Mouse (Mus musculus) midbrain, postnatal 0 days (tissue): Measurements from ENCODE around the gene Prss46. TPM values are rescaled to one million over a fixed set of nuclear protein-coding genes. Genes with fewer than 3 reads are reported as not detected.
A peak's percentile ranks its signal among the peaks of the same experiment; 100 is the strongest.

ENCODE experiments used
- ATAC-seq: fragments of 200-750 bp; cut with Nextera tagmentation; 2 replicates; pipeline ENCODE4 v1.8.0; 2017; ENCODE audit warnings: moderate number of reproducible peaks, mild to moderate bottlenecking, moderate TSS enrichment, moderate library complexity; ENCODE audit not compliant: low FRiP score
- DNase-seq: peaks from one replicate; pipeline ENCODE4 v3.0.0-alpha.2; 2015; ENCODE audit warnings: low spot score
- H3K27ac ChIP-seq: fragments of 300-500 bp; sonication (generic); 2 replicates; pipeline ENCODE4 v1.5.1; 2014; ENCODE audit warnings: low read depth, mild to moderate bottlenecking, low read length, mixed read lengths
- H3K27me3 ChIP-seq: fragments of 300-500 bp; sonication (generic); 2 replicates; pipeline ENCODE4 v1.6.1; 2014; ENCODE audit warnings: low read length, control low read depth, mixed read lengths; ENCODE audit not compliant: insufficient read depth
- H3K36me3 ChIP-seq: fragments of 300-500 bp; sonication (generic); 2 replicates; pipeline ENCODE4 v1.6.1; 2014; ENCODE audit warnings: low read length, control low read depth, mixed read lengths; ENCODE audit not compliant: insufficient read depth
- H3K4me1 ChIP-seq: fragments of 300-500 bp; sonication (generic); 2 replicates; pipeline ENCODE4 v1.6.1; 2014; ENCODE audit warnings: mild to moderate bottlenecking, control low read depth, antibody characterized with exemption, low read length, mixed read lengths; ENCODE audit not compliant: insufficient read depth
- H3K4me2 ChIP-seq: fragments of 300-500 bp; sonication (generic); 2 replicates; pipeline ENCODE4 v1.6.1; 2014; ENCODE audit warnings: low read depth, mild to moderate bottlenecking, low read length, mixed read lengths; ENCODE audit not compliant: poor library complexity, severe bottlenecking
- H3K4me3 ChIP-seq: fragments of 300-500 bp; sonication (generic); 2 replicates; pipeline ENCODE4 v1.5.1; 2014; ENCODE audit warnings: low read depth, mild to moderate bottlenecking, low read length, moderate library complexity
- H3K9ac ChIP-seq: fragments of 300-500 bp; sonication (generic); replicated peaks from 2 replicates; pipeline ENCODE4 v1.6.1; 2014; ENCODE audit warnings: mild to moderate bottlenecking, low read length, moderate library complexity, mixed read lengths; ENCODE audit not compliant: poor library complexity, severe bottlenecking
- H3K9me3 ChIP-seq: fragments of 300-500 bp; sonication (generic); 2 replicates; pipeline ENCODE4 v1.6.1; 2016; ENCODE audit warnings: low read length, control low read depth
- CTCF ChIP-seq: IDR thresholded peaks from 2 replicates; pipeline ENCODE4 v1.5.1; 2016; ENCODE audit warnings: antibody characterized with exemption, mild to moderate bottlenecking
- WGBS: fragments of 180-500 bp; shearing (Covaris S2); extraction: QIAGEN DNeasy Blood & Tissue Kit; methylation state at CpG from one replicate; pipeline ENCODE4 v1.1.7; 2014; 5-methylcytosine and 5-hydroxymethylcytosine counted together
- polyA plus RNA-seq: library from polyadenylated mRNA; unstranded; fragments of >200 nt; fragmentation: Nextera tagmentation; extraction: Ambion mirVana; gene quantifications from 2 replicates; pipeline ENCODE4 v1.2.1, GENCODE M21; 2015
- total RNA-seq: library from RNA; depleted of rRNA; stranded (reverse); fragments of >200 nt; gene quantifications from 2 replicates; pipeline ENCODE4 v1.2.3, GENCODE M21; 2014; rRNA removed

Prss46 gene
- total and polyA plus RNA-seq, 2 experiments from 2014 or later = 0.12 TPM; not detected in 1

DNA sequence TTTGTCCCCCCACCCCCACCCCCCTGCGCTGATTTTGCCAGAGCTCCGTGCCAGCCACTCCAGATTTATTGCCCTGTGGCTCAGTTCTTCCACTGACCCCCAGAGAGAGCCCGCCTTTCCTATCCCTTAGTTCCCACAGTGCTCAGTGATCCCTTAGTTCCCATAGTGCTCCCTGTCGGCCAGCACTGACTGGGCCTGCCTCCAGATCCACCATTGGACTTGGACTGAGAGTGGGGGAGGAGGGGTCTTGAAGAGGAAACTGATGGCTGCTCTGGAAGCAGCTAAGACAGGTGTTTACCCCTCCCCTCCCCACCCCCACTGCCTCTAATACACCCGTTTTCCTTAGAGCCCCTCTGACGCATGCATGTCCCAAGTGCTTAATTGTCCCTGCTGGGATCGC, 51.7 kb downstream of the Prss46 start:
- TF ChIP-seq CTCF = no peak
- H3K9ac ChIP-seq = no peak overlapping the region
- WGBS = 18% methylated on average over 7 of the region's 7 CpGs
- ATAC-seq (no peak), DNase-seq (no peak)
- no peaks in the 10 kb centered on the region for H3K4me1 ChIP-seq
- H3K27me3 ChIP-seq = no peaks in the 10 kb centered on the region
- H3K27ac ChIP-seq = no peak overlapping the region
- no peak overlapping the region for H3K4me3 ChIP-seq
- no peak overlapping the region for H3K4me2 ChIP-seq
- H3K9me3 ChIP-seq = no peaks in the 10 kb centered on the region
- H3K36me3 ChIP-seq = no peaks in the 10 kb centered on the region

DNA sequence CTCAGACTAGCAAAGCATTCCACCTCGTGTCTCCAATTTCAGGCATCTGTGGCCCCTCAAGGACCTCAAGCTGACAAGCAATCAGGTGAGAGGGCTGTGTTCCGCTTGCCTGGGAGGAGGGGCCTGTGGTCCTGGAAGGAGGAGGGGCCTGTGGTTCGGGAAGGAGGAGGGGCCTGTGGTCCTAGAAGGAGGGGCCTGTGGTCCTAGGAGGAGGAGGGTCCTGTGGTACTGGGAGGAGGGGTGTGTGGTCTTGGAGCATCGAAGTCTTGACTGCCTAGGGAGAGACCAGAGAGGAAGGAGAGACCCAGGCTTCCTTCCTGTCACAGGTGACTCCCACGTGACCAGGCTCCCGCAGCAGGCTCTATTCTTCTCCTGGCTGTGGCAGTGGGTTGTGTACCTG, 52.3 kb downstream of the Prss46 start:
- Histone ChIP-seq H3K4me3 (no peak overlapping the region), H3K27me3 (no peaks in the 10 kb centered on the region), H3K36me3 (no peaks in the 10 kb centered on the region), H3K4me2 (no peak overlapping the region), H3K27ac (no peak overlapping the region), H3K9me3 (no peaks in the 10 kb centered on the region), H3K4me1 (no peaks in the 10 kb centered on the region), H3K9ac (no peak overlapping the region)
- DNase-seq (no peak), ATAC-seq (peak; percentile 35; the same call in 1 of the 2 replicates)
- 9% methylated on average over 5 of the region's 6 CpGs for WGBS
- TF ChIP-seq CTCF = no peak

DNA sequence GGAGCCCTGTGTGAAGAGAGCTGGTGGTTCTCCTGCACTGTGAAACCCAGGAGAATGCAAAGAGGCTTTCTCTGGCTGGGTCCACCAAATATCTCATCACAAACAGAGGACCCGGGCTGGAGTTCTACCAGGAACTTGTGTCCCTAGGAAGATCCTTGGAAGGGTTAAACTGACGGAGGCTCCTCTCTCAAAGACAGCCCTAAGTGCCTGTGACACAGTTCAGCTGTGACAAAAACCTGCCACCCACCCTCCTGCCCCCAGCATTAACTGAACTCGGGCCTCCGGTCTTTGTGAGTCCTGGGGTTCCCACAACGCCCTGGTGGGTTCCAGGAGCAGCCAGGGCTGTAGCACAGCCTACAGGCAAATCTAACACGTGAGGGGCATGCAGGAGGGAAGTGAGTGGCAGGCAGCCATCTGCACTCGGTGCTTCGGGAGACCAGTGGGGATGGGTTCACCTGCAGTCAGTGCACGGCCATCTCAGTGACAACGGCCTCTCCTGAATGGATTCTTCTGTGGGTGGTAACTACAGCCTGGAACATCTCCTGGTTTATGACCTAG, 55.2 kb downstream of the Prss46 start:
- ATAC-seq (no peak), DNase-seq (no peak)
- Histone ChIP-seq H3K27ac (no peak overlapping the region), H3K4me3 (no peak overlapping the region), H3K4me2 (no peak overlapping the region), H3K9ac (no peak overlapping the region), H3K27me3 (no peaks in the 10 kb centered on the region), H3K9me3 (no peaks in the 10 kb centered on the region), H3K36me3 (no peaks in the 10 kb centered on the region), H3K4me1 (no peaks in the 10 kb centered on the region)
- WGBS = 59% methylated on average over 10 of the region's 10 CpGs
- no peak for TF ChIP-seq CTCF

DNA sequence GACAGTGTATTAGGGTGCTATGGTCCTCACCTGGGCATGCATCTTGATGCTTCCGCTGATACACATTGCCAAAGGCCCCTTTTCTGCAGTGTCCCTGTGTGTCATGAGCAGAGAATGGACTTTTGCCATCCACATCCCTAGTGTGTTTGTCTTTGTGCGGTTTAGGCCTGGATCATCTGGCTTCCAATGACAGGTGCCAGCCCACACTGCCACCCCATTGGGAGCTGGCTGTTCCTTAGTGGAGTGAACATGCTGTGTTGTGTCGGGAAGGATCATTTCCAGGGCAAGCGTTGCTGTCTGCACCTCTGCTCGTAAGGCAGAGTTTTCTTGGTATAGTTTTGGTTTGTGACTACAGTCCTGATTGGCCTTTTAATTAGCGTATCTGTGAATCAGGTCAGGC, 56.9 kb downstream of the Prss46 start:
- ATAC-seq = no peak
- Histone ChIP-seq H3K9ac (no peak overlapping the region), H3K36me3 (no peaks in the 10 kb centered on the region), H3K27ac (no peak overlapping the region), H3K9me3 (no peaks in the 10 kb centered on the region), H3K27me3 (no peaks in the 10 kb centered on the region), H3K4me2 (no peak overlapping the region), H3K4me1 (no peaks in the 10 kb centered on the region), H3K4me3 (no peak overlapping the region)
- TF ChIP-seq CTCF = no peak
- DNase-seq = peak; percentile 21
- 90% methylated on average over 6 of the region's 6 CpGs for WGBS

DNA sequence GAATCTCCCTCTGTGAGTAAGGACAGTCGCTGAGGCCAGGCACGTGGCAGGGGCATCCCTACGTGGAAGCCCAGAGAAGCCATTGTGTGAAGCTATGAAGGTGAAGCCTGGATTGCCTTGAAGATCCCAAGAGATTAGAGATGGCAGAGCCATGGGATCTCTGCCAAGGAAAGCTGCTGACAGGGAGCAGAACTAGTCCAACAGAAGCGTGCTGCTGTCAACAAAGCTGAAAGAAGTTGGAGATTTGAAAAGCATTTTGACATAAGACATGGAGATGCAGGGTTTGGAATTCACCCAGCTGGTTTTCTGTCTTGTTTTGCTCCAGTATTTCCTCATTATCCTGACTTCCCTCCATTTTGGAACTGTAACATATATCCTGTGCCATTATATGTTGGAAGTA, 58.0 kb downstream of the Prss46 start:
- Histone ChIP-seq H3K27ac (no peak overlapping the region), H3K4me2 (no peak overlapping the region), H3K4me3 (no peak overlapping the region), H3K36me3 (no peaks in the 10 kb centered on the region), H3K9me3 (no peaks in the 10 kb centered on the region), H3K4me1 (no peaks in the 10 kb centered on the region), H3K9ac (no peak overlapping the region), H3K27me3 (no peaks in the 10 kb centered on the region)
- WGBS = 66% methylated on average over 4 of the region's 4 CpGs
- ATAC-seq (no peak), DNase-seq (peak; percentile 21)
- no peak for TF ChIP-seq CTCF

Other genes starting within 250 kb of the Prss46 start
- 20.9 and 23.2 TPM in 2 replicates for gene Nradd, start 220.1 kb upstream of the Prss46 start, total RNA-seq
- 17.4 and 20.6 TPM in 2 replicates for gene Nradd, start 220.1 kb upstream of the Prss46 start, polyA plus RNA-seq
- gene Nbeal2, start 190.3 kb upstream of the Prss46 start, total RNA-seq = 9.3 and 11.5 TPM in 2 replicates
- gene Nbeal2, start 190.3 kb upstream of the Prss46 start, polyA plus RNA-seq = 3.9 and 4.0 TPM in 2 replicates
- 25.0 and 51.6 TPM in 2 replicates for gene Ccdc12, start 188.0 kb upstream of the Prss46 start, total RNA-seq
- 102 and 106 TPM in 2 replicates for gene Ccdc12, start 188.0 kb upstream of the Prss46 start, polyA plus RNA-seq
- 0.66 TPM in 1 of 2 replicates, not detected in the other for gene Myl3, start 102.6 kb upstream of the Prss46 start, total RNA-seq
- gene Myl3, start 102.6 kb upstream of the Prss46 start, polyA plus RNA-seq = 0.29 TPM in 1 of 2 replicates, not detected in the other
- gene Pth1r, start 97.4 kb upstream of the Prss46 start, total RNA-seq = 14.6 and 20.8 TPM in 2 replicates
- gene Pth1r, start 97.4 kb upstream of the Prss46 start, polyA plus RNA-seq = 7.9 and 8.3 TPM in 2 replicates
- not detected in 2 replicates for gene Prss42, start 46.3 kb upstream of the Prss46 start, total RNA-seq
- gene Prss42, start 46.3 kb upstream of the Prss46 start, polyA plus RNA-seq = not detected in 2 replicates
- not detected in 2 replicates for gene Prss44, start 30.5 kb upstream of the Prss46 start, total RNA-seq
- gene Prss44, start 30.5 kb upstream of the Prss46 start, polyA plus RNA-seq = not detected in 2 replicates
- gene Prss43, start 17.8 kb upstream of the Prss46 start, total RNA-seq = not detected in 2 replicates
- 0.11 and 0.31 TPM in 2 replicates for gene Prss43, start 17.8 kb upstream of the Prss46 start, polyA plus RNA-seq
- gene Prss45, start 9.9 kb upstream of the Prss46 start, total RNA-seq = 1.2 TPM in 1 of 2 replicates, not detected in the other
- 0.46 and 0.54 TPM in 2 replicates for gene Prss45, start 9.9 kb upstream of the Prss46 start, polyA plus RNA-seq
- 0.57 and 1.0 TPM in 2 replicates for gene Prss50, start 13.5 kb downstream of the Prss46 start, total RNA-seq
- gene Prss50, start 13.5 kb downstream of the Prss46 start, polyA plus RNA-seq = 1.3 and 1.5 TPM in 2 replicates
- gene Als2cl, start 35.4 kb downstream of the Prss46 start, total RNA-seq = 5.8 and 9.0 TPM in 2 replicates
- 1.2 and 1.6 TPM in 2 replicates for gene Als2cl, start 35.4 kb downstream of the Prss46 start, polyA plus RNA-seq
- 3.7 and 7.6 TPM in 2 replicates for gene Tmie, start 35.6 kb downstream of the Prss46 start, total RNA-seq
- 6.6 and 7.6 TPM in 2 replicates for gene Tmie, start 35.6 kb downstream of the Prss46 start, polyA plus RNA-seq
- gene Fam240a, start 72.4 kb downstream of the Prss46 start, total RNA-seq = not detected in 2 replicates
- gene Fam240a, start 72.4 kb downstream of the Prss46 start, polyA plus RNA-seq = not detected in 2 replicates
- gene Tdgf1, start 101.7 kb downstream of the Prss46 start, total RNA-seq = not detected in 2 replicates
- not detected in 2 replicates for gene Tdgf1, start 101.7 kb downstream of the Prss46 start, polyA plus RNA-seq
- 0.28 and 0.93 TPM in 2 replicates for gene Lrrc2, start 107.0 kb downstream of the Prss46 start, total RNA-seq
- gene Lrrc2, start 107.0 kb downstream of the Prss46 start, polyA plus RNA-seq = 1.1 TPM in 2 replicates
- not detected in 2 replicates for gene Rtp3, start 146.1 kb downstream of the Prss46 start, total RNA-seq
- gene Rtp3, start 146.1 kb downstream of the Prss46 start, polyA plus RNA-seq = 0.06 TPM in 1 of 2 replicates, not detected in the other
- gene Ltf, start 174.8 kb downstream of the Prss46 start, total RNA-seq = 0.93 TPM in 1 of 2 replicates, not detected in the other
- gene Ltf, start 174.8 kb downstream of the Prss46 start, polyA plus RNA-seq = 0.82 and 1.4 TPM in 2 replicates
- 0.82 and 0.85 TPM in 2 replicates for gene Ccrl2, start 213.0 kb downstream of the Prss46 start, total RNA-seq
- gene Ccrl2, start 213.0 kb downstream of the Prss46 start, polyA plus RNA-seq = 1.1 and 1.2 TPM in 2 replicates